ENCODE assay signal across 8 mouse cellular contexts in the genomic region with DNA sequence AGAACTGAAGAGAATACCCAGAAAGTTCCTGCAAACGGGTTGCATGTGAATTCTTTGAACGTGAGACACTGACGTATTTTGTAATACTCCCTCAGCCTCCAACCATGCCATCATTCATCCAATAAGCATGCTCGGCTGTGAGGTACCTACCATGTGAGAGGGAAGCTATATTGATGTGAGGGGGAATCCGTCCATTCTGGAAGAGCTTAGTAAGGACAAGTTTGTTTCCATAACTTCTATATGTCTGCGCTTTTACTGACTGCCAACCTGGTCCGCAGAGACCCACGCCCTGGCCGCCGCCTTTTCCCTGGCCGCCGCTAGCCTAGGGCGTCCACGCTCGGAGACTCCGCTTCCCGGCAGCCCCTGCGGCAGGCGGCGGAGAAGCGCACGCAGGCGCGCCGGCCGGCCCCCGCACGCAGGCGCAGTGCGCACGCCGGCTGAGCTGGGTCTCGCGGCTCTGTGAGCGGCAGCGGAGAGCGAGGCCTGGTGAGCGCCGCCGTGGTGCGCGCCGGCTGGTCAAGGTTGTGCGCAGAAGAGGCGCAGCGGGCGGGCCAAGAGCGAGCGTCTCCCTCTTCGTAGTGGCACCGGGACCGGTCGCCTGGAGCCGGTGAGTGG. TPM values are rescaled to one million over a fixed set of nuclear protein-coding genes. Genes with fewer than 3 reads are reported as not detected.
DNase-seq lines count a peak whose midpoint lies in the region; ATAC-seq and TF ChIP-seq lines count a peak whose summit lies in the region.

No protein-coding gene starts in this region.

- H3K4me2 ChIP-seq in lung, postnatal 0 days (replicated peaks; ENCODE audit: low read depth, low read length) = peak overlapping the region; percentile 72

- peaks cover 3% of the 10 kb centered on the region for H3K27me3 ChIP-seq in hindbrain, embryonic 10.5 days (ENCODE audit: insufficient read depth, poor library complexity, severe bottlenecking)
- H3K27me3 ChIP-seq in lung, postnatal 0 days (replicated peaks; ENCODE audit: insufficient read depth, low read length) = no peaks in the 10 kb centered on the region

- H3K4me1 ChIP-seq in hindbrain, embryonic 10.5 days (replicated peaks) = peaks cover 9% of the 10 kb centered on the region
- H3K4me1 ChIP-seq in lung, postnatal 0 days (ENCODE audit: insufficient read depth, low read depth, low read length) = peaks cover 4% of the 10 kb centered on the region; the same call in 1 of the 2 replicates

- H3K27ac ChIP-seq in hindbrain, embryonic 10.5 days = peak overlapping the region; percentile 97
- H3K27ac ChIP-seq in lung, postnatal 0 days (ENCODE audit: low read length) = peak overlapping the region; percentile 98

- H3K4me3 ChIP-seq in hindbrain, embryonic 10.5 days = peak overlapping the region; percentile 91
- H3K4me3 ChIP-seq in lung, postnatal 0 days (ENCODE audit: low read depth, low read length) = peak overlapping the region; percentile 92

- peak; percentile 91 for ATAC-seq in frontal cortex, adult (ENCODE audit: low TSS enrichment)
- peak; percentile 96 for ATAC-seq in lung, postnatal 0 days

- WGBS in hindbrain, embryonic 10.5 days = under 1% methylated on average over 54 of the region's 54 CpGs
- WGBS in lung, postnatal 0 days = 0% methylated on average over 34 of the region's 54 CpGs

- no peaks in the 10 kb centered on the region for H3K36me3 ChIP-seq in hindbrain, embryonic 10.5 days
- H3K36me3 ChIP-seq in lung, postnatal 0 days (ENCODE audit: insufficient read depth, low read length) = no peaks in the 10 kb centered on the region

- no peak for TF ChIP-seq CTCF in lung, postnatal 0 days (IDR thresholded peaks at IDR 0.05)

- peak; percentile 84 for DNase-seq in MEL-GATA-1-ER (ENCODE audit: extremely low read depth, low read depth)
- DNase-seq in cerebellum, adult 8-10 months = peak; percentile 91
- peak; percentile 91 for DNase-seq in hindbrain, embryonic 10.5 days (ENCODE audit: low spot score)
- DNase-seq in layer of hippocampus, adult 9-11 months = peak; percentile 92
- peak; percentile 97 for DNase-seq in lung, postnatal 0 days (ENCODE audit: low spot score)
- DNase-seq in ovary, postnatal 14 days (ENCODE audit: low spot score) = peak; percentile 91
- DNase-seq in thymus, postnatal 14 days = peak; percentile 92

- peak overlapping the region; percentile 83 for H3K9ac ChIP-seq in lung, postnatal 0 days (replicated peaks; ENCODE audit: low read depth)

- H3K9me3 ChIP-seq in hindbrain, embryonic 10.5 days = peaks cover 3% of the 10 kb centered on the region
- H3K9me3 ChIP-seq in lung, postnatal 0 days (ENCODE audit: low read length) = no peaks in the 10 kb centered on the region

- no peak for TF ChIP-seq EP300 in lung, postnatal 0 days (IDR thresholded peaks at IDR 0.05)

RNA-seq across cellular contexts. Expression of a gene that starts 4.5 kb away (rescaled TPM):
- polyA plus RNA-seq in hindbrain, embryonic 10.5 days (2016; fragmentation: Nextera tagmentation; extraction: Ambion mirVana) = 65.8 and 76.5 TPM in 2 replicates
- polyA plus RNA-seq in lung, postnatal 0 days (2015; fragmentation: Nextera tagmentation; extraction: Ambion mirVana) = 16.7 and 19.0 TPM in 2 replicates

RNA-seq across cellular contexts. Expression of a gene that starts 44.1 kb away (rescaled TPM):
- 1.3 and 2.4 TPM in 2 replicates for polyA plus RNA-seq in hindbrain, embryonic 10.5 days (2016; fragmentation: Nextera tagmentation; extraction: Ambion mirVana)
- 6.2 and 6.4 TPM in 2 replicates for polyA plus RNA-seq in lung, postnatal 0 days (2015; fragmentation: Nextera tagmentation; extraction: Ambion mirVana)

RNA-seq across cellular contexts. Expression of a gene that starts 44.7 kb away (rescaled TPM):
- 2.0 and 2.2 TPM in 2 replicates for polyA plus RNA-seq in hindbrain, embryonic 10.5 days (2016; fragmentation: Nextera tagmentation; extraction: Ambion mirVana)
- 14.2 and 14.6 TPM in 2 replicates for polyA plus RNA-seq in lung, postnatal 0 days (2015; fragmentation: Nextera tagmentation; extraction: Ambion mirVana)

RNA-seq across cellular contexts. Expression of a gene that starts 58.0 kb away (rescaled TPM):
- 7.6 and 10.2 TPM in 2 replicates for polyA plus RNA-seq in hindbrain, embryonic 10.5 days (2016; fragmentation: Nextera tagmentation; extraction: Ambion mirVana)
- polyA plus RNA-seq in lung, postnatal 0 days (2015; fragmentation: Nextera tagmentation; extraction: Ambion mirVana) = 5.4 and 5.8 TPM in 2 replicates

Comparison
In these comparisons a context has a peak if more than half of its experiments do, and no peak if none do; other contexts are left out.
1. Peak in every context shown above with its lines: DNase-seq, ATAC-seq, H3K4me3 ChIP-seq and H3K27ac ChIP-seq.